Mouse (Mus musculus) monocyte, adult 2 months (primary cell): ENCODE measurements around the gene Eya2.

Experiments
- DNase-seq, 2 experiments: peaks; one replicate each; pipeline ENCODE4 v3.0.0; 2022; ENCODE audit warnings: low spot score in 2 of 2, low read depth in 1 of 2

The Eya2 gene

DNA sequence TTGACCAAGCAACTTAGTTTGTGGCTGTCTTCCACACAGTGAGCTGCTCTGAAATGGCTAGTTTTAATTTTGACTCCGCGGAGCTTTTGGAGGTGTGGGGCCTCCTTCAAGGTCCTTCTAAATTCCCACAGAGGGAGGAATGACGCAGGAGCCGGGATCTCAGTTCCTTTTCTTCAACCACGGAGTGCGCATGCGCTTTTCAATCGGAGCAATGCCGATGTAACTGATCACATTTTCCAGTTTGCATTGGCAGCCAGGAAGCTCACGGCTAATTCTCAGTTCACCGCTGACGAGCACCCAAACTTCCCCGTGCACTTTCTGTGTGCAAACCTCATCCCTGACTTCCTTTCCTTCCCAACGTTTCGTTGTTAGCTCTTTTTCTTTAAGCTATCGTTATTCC is 4.1 kb upstream of the Eya2 start:
- DNase-seq = no peak

DNA sequence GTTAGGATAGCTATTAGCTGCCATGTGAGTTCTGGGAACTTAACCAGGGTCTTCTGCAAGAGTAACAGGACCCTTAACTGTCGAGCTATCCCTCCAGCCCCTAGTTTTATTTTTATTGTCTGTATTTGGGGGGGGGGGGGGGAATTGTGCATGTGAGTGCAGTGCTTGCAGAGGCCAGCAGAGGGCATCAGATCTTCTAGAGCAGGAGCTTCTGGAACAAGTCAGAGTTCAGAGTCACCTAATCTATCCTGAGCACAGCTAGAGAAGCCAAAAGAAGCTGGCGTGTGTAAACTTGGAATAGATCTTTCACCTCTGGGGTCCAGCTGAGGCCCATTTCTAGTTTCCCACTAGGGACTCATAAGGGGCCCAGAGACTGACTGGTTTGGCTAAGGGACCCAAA is 1.1 kb upstream of the Eya2 start:
- DNase-seq = no peak

GRCm38 (mm10) chr2:165595676-165596070 is 841 bp downstream of the Eya2 start:
- no peak for DNase-seq

DNA sequence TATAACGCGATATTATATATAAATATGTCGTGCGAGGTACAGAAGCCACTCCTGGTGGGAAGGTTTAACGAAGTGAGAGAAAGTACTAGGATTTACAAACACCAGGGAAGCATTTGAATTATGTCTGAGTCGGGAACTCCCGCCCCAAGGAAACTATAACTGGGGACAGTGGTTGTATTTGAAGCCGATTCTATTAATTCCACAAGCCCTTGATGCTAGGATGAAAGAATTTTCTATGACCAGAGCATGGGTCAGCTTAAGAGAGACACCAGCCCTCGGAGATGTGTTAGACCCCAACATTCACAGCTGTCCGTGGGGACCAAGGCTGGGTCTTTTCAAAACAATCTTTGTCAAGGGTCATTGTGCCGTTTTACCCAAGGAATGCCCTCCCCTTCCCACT is 1.3 kb downstream of the Eya2 start:
- no peak for DNase-seq

DNA sequence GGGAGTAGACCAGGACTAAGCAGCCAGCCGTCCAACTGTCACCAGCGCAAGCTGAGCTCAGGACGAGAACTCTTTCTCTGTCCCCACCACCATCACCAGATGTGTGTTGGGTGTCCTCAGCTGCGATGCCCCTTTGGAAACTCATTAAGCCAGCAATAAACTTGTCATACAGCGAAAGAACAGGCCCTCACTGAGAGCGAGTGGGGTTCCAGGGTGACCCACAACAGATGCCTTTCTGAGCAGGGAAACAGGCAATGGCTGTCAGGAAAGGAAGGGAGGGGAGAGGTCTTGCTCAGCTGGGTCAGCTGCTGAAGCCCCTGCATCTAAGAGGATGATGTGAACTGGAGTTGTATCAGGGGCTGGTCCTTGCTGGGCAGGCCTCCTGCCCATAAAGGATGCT is 2.7 kb downstream of the Eya2 start:
- no peak for DNase-seq

- no peak for DNase-seq
Measured at GRCm38 (mm10) chr2:165598139-165598538, 3.3 kb downstream of the Eya2 start.

DNA sequence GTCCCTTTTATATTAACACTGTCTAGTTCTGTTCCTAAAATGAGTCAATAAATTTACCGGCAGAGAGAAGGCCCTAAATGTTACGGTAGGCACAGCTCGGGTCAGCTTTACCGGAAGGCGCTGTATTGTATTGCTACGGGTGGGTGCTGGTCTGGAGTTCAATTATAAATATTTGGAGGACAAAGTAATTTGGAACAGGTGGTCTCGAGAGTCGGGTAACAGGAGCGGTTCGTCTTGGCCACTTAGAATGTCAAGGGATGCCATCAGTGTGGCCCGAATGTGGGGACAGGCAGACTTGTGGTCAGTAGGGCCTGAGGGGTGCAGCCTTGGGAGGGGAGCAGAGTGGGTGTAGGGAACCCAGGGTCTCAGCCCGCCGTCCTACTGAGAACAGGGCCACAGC is 4.7 kb downstream of the Eya2 start:
- DNase-seq = no peak

- no peak for DNase-seq
Measured at GRCm38 (mm10) chr2:165600926-165601325, 6.1 kb downstream of the Eya2 start.

GRCm38 (mm10) chr2:165601605-165602004 is 6.8 kb downstream of the Eya2 start:
- no peak for DNase-seq

GRCm38 (mm10) chr2:165603775-165604174 is 8.9 kb downstream of the Eya2 start:
- DNase-seq = no peak

DNA sequence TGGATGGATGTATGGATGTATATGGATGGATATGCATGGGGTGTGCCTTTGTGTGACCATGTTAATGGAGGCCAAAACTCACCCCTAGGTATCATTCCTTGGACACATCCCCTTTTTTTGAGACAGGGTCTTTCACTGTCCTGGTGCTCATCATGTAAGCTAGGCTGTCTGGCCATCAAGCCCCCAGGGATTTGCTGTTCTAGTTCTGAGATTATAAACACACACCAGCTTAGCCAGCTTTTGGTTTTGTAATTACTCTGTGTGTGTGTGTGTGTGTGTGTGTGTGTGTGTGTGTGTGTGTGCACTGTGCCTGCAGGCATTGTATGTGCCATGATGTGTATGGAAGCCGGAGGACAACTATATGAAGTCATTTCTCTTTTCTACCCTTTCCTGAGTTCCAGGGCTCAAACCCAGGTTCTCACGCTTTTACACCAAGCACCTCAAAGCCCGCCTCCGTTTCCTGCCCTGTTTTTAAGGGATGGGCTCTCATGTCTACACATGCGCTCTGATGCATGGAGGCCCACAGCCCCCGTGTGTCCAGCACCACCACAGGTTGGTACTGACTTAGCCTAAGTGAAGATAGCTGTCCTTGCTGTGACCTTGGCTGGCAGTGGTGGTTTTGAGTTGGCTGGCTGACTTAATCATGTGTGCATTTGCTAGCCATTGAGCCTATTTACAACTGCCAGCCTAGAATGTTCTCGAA is 16.9 kb downstream of the Eya2 start:
- no peak for DNase-seq

DNA sequence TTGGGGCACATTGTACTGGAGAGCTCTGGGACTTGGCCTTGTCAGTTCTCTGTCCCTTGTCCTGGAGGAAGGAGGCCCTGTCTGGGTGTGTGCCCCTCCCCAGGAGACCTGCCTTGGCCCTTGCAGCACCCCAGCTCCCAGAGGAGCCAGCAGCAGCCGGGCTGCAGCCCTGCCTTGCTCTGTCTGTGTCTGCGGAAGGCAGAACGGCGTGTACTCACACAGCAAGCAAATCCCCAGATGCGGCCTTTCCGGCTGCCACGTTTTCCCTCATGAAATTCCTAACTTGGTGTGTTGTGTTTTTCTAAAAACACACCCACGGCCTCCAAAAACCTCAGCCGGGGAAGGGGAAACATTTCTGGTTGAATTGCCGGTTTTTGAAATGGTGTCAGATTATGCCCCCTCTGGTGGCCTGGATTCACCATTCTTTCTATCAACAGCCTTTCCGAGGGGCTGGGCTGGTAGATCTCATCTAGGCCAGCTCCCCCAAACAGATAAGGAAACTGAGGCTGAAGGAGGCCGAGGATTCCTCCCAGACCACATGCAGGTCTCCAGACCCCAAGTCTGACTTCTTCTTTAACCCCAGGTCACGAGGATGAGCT is 19.0 kb downstream of the Eya2 start:
- no peak for DNase-seq

DNA sequence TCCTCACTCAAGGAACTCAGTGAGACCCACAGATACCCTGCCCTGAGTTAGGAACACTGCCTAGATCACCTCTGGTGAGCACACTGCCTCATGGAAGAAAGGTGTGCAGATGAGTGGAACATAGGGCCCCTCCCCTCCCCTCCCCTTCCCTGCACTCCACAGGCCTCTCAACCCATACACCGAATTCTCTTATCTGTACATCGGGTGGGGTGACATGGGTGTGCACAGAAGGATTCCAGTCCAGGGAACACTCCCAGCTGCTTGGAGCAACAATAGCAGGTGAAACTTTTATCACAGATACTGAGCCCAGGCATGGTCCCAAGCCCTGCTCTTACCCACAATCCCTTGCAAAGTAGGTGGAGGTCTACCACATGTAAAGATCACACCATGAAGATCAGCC is 26.7 kb downstream of the Eya2 start:
- DNase-seq = no peak

DNA sequence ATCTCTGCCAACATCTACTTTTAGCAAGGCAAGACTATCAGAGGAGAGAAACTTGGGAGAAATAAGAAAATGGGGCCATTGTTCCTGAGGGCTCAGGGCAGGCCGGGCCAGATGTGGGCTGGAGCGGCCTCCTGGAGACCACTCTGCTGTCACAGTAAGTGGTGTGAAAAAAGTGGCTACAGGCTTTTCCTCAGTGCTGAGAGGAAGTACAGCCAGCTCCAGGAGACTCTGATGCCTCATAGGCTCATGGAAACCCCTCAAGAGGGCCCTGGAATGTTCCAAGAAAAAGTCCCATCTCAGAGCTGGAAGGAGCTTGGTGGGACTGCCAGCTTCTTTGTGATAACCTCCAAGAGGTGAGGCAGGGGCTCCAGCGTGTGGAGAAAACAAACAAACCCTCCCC is 27.8 kb downstream of the Eya2 start:
- DNase-seq = no peak

DNA sequence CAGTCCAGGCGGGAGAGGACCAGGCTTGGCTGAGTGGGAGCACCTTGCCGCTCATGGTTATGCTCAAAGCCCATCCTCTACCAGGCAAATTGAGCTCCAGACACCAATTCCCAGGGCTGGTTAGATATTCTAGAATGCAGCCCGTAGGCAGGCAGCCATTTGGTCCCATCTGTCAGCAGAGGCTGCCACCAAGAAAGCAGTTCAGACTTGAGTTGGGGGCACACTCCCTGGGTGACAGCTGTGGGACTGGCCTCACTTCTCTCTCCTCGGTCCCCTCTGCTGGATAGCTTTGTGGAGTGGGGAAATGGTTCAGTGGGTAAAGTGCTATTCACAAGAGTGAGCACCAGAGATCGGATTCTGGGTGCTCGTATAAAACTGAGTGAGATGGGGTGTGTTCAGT is 32.0 kb downstream of the Eya2 start:
- no peak for DNase-seq

GRCm38 (mm10) chr2:165627974-165628373 is 33.1 kb downstream of the Eya2 start:
- no peak for DNase-seq

- no peak for DNase-seq
Measured at GRCm38 (mm10) chr2:165629900-165630299, 35.1 kb downstream of the Eya2 start.

GRCm38 (mm10) chr2:165633011-165633785 is 38.4 kb downstream of the Eya2 start:
- no peak for DNase-seq

- no peak for DNase-seq
Measured at GRCm38 (mm10) chr2:165634481-165634880, 39.6 kb downstream of the Eya2 start.

- no peak for DNase-seq
Measured at GRCm38 (mm10) chr2:165639075-165639755, 44.4 kb downstream of the Eya2 start.

DNA sequence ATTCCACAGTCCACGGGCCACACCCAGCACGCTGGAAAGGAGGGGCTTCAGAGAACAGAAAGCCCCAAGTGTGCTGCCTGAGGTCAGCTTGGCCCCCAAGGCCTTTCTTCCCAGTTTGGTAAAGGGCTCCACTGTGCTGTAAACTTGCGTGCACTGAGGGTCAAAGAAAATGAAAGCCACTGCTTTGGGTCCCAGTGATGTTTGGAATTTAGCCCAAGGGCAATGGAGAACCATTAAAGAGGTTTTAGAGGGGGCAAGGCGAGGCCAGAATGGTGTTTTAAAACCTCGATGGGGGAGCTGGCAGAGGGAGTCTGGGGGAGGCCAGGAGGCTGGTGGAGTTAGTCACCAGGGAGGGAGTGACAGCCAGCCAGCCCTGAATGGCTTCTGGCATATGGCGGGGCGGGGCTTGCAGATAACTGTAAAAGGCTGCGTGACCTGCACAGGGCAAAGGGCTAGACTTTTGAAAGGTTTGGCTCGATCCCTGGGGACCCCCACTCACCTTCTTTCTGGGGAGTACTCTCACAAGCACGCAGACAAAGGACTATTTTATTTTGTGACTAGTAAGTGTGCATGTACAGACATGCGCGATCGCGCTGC is 47.2 kb downstream of the Eya2 start:
- DNase-seq = no peak
